In the genomic region with DNA sequence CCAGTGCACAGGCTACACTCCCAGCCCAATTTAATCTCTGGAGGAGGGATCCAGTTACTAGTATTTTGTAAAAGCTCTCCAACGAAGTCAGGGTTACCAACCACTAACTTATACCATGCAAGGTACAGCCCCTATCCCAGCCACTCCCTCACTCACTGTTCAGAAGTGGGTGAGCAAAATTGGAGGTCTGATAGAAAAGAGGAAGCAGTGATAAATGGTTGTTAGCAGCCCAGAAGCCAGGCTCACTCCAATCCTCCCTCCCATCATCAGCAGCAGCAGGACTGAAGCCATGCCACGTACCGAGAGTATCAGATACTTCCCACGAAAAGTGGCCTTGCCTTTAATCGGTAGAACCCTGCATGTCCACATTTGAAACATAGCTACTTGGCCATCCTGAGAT, we compare ENCODE assay signal across 22 mouse cellular contexts.
"Had no signal": no experiment of that assay in that cellular context is flagged by ENCODE, and none has a peak within 500 bp of the region (broad histone marks: within the 10 kb centered on the region; RNA-seq: fewer than 3 reads in every experiment).

No protein-coding gene starts in this region.

- H3K36me3 ChIP-seq: liver, embryonic 13.5 days; liver, embryonic 15.5 days; lung, embryonic 15.5 days; midbrain, embryonic 10.5 days; midbrain, embryonic 13.5 days; neural tube, embryonic 13.5 days; neural tube, embryonic 15.5 days; stomach, embryonic 15.5 days had no signal

- H3K4me1 ChIP-seq: liver, embryonic 13.5 days; liver, embryonic 15.5 days; neural tube, embryonic 15.5 days; stomach, embryonic 15.5 days had no signal

- ATAC-seq: liver, postnatal 0 days; midbrain, embryonic 13.5 days; midbrain, embryonic 16.5 days had no signal

- DNase-seq: liver, embryonic 13.5 days; liver, postnatal 0 days; lung, adult 2 months; lung, postnatal 10 days; lung, postnatal 4 days; retina, postnatal 1 day; right cerebral cortex, adult 18-20 months; right cerebral cortex, postnatal 14 days; thymus, adult 2 months; thymus, postnatal 25 days; thymus, postnatal 4 days had no signal

- H3K4me2 ChIP-seq: liver, embryonic 13.5 days; liver, embryonic 15.5 days; lung, embryonic 15.5 days; midbrain, embryonic 13.5 days; neural tube, embryonic 13.5 days; neural tube, embryonic 15.5 days; stomach, embryonic 15.5 days had no signal

- H3K9me3 ChIP-seq: liver, embryonic 13.5 days; liver, embryonic 15.5 days; lung, embryonic 15.5 days; megakaryocyte, embryonic 14.5 days; midbrain, embryonic 10.5 days; midbrain, embryonic 13.5 days; neural tube, embryonic 13.5 days; neural tube, embryonic 15.5 days; stomach, embryonic 15.5 days had no signal

- H3K4me3 ChIP-seq: liver, embryonic 13.5 days; liver, embryonic 15.5 days; lung, embryonic 15.5 days; megakaryocyte, embryonic 14.5 days; midbrain, embryonic 10.5 days; midbrain, embryonic 13.5 days; myocyte; neural tube, embryonic 13.5 days; neural tube, embryonic 15.5 days; stomach, embryonic 15.5 days had no signal

- H3K9ac ChIP-seq: liver, embryonic 13.5 days; liver, embryonic 15.5 days; liver, postnatal 0 days; lung, embryonic 15.5 days; midbrain, embryonic 13.5 days; neural tube, embryonic 13.5 days; neural tube, embryonic 15.5 days; stomach, embryonic 15.5 days had no signal

- H3K27ac ChIP-seq: liver, embryonic 13.5 days; liver, embryonic 15.5 days; lung, embryonic 15.5 days; midbrain, embryonic 10.5 days; midbrain, embryonic 13.5 days; neural tube, embryonic 13.5 days; neural tube, embryonic 15.5 days; stomach, embryonic 15.5 days; stomach, postnatal 0 days had no signal
